Mouse (Mus musculus): ENCODE measurements around the gene Dvl2. TPM values are rescaled to one million over a fixed set of nuclear protein-coding genes. Genes with fewer than 3 reads are reported as not detected.

Dvl2 gene
- polyA plus RNA-seq, 1 experiment, result 0.48 TPM

DNA sequence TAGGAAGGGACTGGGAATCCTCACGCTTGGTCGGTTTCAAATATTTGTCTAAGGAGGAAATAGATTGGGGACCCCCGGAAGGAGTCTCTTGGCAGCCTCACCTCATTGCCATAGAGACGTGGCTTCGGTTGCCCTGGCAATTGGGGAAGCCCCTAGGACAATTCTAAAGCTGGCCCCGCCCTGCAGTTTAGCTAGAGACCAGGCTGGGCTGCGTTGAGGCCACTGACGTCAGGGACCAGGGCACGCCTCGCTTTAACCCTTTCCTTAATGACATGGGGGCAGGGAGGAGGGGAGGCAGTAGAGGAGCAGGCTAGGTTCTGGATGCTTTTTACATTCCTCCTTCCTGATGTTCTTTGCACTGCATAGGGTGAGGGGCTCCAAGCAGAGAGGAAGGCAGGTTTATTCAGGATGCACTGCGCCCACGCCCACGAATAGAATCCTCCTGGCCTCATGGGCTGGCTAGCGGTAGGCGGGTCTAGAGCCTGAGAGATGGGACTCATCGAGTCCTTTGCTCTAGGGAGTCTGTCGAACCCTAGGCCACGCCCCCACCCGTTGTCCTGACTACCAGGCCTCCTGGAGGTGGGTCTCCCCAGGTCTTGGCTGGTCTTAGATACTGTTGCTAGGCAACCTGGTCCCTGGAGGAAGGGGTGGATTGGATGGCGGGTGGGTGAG lies 28.9 kb downstream of the Dvl2 start:
- no peak overlapping the region for H3K4me3 ChIP-seq (replicated peaks)
- TF ChIP-seq TAL1 (IDR thresholded peaks at IDR 0.05; ENCODE audit: low read length) (no peak), GATA1 (IDR thresholded peaks at IDR 0.05; ENCODE audit: low read length) (no peak)
- H3K4me1 ChIP-seq (ENCODE audit: control insufficient read depth), result peaks cover 15% of the 10 kb centered on the region
- no peaks in the 10 kb centered on the region; the same call in 1 of the 2 replicates for H3K36me3 ChIP-seq (ENCODE audit: control insufficient read depth)
- H3K9me3 ChIP-seq (ENCODE audit: control insufficient read depth, low read length), result no peaks in the 10 kb centered on the region
- H3K27me3 ChIP-seq (ENCODE audit: control insufficient read depth), result peaks cover 48% of the 10 kb centered on the region

GRCm38 (mm10) chr11:70029829-70030550 lies 29.6 kb downstream of the Dvl2 start:
- TF ChIP-seq GATA1 (IDR thresholded peaks at IDR 0.05; ENCODE audit: low read length) (no peak), TAL1 (IDR thresholded peaks at IDR 0.05; ENCODE audit: low read length) (no peak)
- no peak overlapping the region for H3K4me3 ChIP-seq (replicated peaks)

GRCm38 (mm10) chr11:70030651-70031320 lies 30.4 kb downstream of the Dvl2 start:
- H3K36me3 ChIP-seq (ENCODE audit: control insufficient read depth), result no peaks in the 10 kb centered on the region; the same call in 1 of the 2 replicates
- no peak overlapping the region for H3K4me3 ChIP-seq (replicated peaks)
- H3K9me3 ChIP-seq (ENCODE audit: control insufficient read depth, low read length), result no peaks in the 10 kb centered on the region

More at GRCm38 (mm10) chr11:70029829-70030550, 29.6 kb downstream of the Dvl2 start:
- Histone ChIP-seq H3K4me1 (ENCODE audit: control insufficient read depth) (peaks cover 15% of the 10 kb centered on the region), H3K36me3 (ENCODE audit: control insufficient read depth) (no peaks in the 10 kb centered on the region; the same call in 1 of the 2 replicates), H3K9me3 (ENCODE audit: control insufficient read depth, low read length) (no peaks in the 10 kb centered on the region), H3K27me3 (ENCODE audit: control insufficient read depth) (peaks cover 41% of the 10 kb centered on the region)

DNA sequence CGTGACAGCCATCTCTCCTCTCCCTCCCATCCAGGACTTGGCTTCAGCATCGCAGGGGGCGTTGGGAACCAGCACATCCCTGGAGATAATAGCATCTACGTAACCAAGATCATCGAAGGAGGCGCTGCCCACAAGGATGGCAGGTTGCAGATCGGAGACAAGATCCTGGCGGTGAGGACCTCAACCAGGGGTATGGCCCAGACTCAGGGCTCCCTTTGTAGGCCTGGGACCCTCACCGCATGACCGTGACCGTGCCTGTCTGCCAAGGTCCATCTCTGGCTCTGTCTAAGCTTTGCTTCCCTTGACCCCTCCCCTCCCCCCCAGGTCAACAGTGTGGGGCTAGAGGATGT lies 30.9 kb downstream of the Dvl2 start:
- Histone ChIP-seq H3K4me3 (replicated peaks) (no peak overlapping the region), H3K9me3 (ENCODE audit: control insufficient read depth, low read length) (no peaks in the 10 kb centered on the region)
- TF ChIP-seq GATA1 (IDR thresholded peaks at IDR 0.05; ENCODE audit: low read length), result no peak
- TF ChIP-seq TAL1 (IDR thresholded peaks at IDR 0.05; ENCODE audit: low read length), result no peak

More at GRCm38 (mm10) chr11:70030651-70031320, 30.4 kb downstream of the Dvl2 start:
- peaks cover 33% of the 10 kb centered on the region for H3K27me3 ChIP-seq (ENCODE audit: control insufficient read depth)
- TF ChIP-seq GATA1 (IDR thresholded peaks at IDR 0.05; ENCODE audit: low read length) (no peak), TAL1 (IDR thresholded peaks at IDR 0.05; ENCODE audit: low read length) (no peak)
- peaks cover 15% of the 10 kb centered on the region for H3K4me1 ChIP-seq (ENCODE audit: control insufficient read depth)

GRCm38 (mm10) chr11:70038174-70038573 lies 37.8 kb downstream of the Dvl2 start:
- Histone ChIP-seq H3K27me3 (ENCODE audit: control insufficient read depth) (no peaks in the 10 kb centered on the region), H3K36me3 (ENCODE audit: control insufficient read depth) (no peaks in the 10 kb centered on the region), H3K9me3 (ENCODE audit: control insufficient read depth, low read length) (no peaks in the 10 kb centered on the region), H3K4me1 (ENCODE audit: control insufficient read depth) (peaks cover 4% of the 10 kb centered on the region), H3K4me3 (replicated peaks) (no peak overlapping the region)
- no peak for TF ChIP-seq TAL1 (IDR thresholded peaks at IDR 0.05; ENCODE audit: low read length)
- no peak for TF ChIP-seq GATA1 (IDR thresholded peaks at IDR 0.05; ENCODE audit: low read length)

More for the DNA sequence above, 30.9 kb downstream of the Dvl2 start:
- Histone ChIP-seq H3K36me3 (ENCODE audit: control insufficient read depth) (no peaks in the 10 kb centered on the region; the same call in 1 of the 2 replicates), H3K27me3 (ENCODE audit: control insufficient read depth) (peaks cover 28% of the 10 kb centered on the region), H3K4me1 (ENCODE audit: control insufficient read depth) (peaks cover 15% of the 10 kb centered on the region)

DNA sequence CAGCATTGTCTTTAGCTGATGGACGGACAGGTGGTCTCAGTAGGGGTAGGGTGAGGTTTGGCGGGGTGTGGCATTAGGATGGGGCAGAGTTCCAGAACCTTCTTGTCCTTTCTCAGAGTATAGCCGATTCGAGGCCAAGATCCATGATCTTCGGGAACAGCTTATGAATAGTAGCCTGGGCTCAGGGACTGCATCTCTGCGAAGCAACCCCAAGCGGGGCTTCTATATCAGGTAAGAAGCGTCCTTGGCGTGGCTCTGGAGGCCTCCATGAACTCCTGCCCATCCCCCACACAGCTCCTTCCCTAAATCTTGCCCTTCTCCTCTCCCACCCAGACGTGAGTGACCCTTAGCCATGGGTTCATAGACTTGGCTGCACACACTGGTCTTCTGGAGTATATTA lies 39.2 kb downstream of the Dvl2 start:
- TF ChIP-seq GATA1 (IDR thresholded peaks at IDR 0.05; ENCODE audit: low read length), result no peak
- TF ChIP-seq TAL1 (IDR thresholded peaks at IDR 0.05; ENCODE audit: low read length), result no peak
- peaks cover 4% of the 10 kb centered on the region for H3K4me1 ChIP-seq (ENCODE audit: control insufficient read depth)
- H3K9me3 ChIP-seq (ENCODE audit: control insufficient read depth, low read length), result no peaks in the 10 kb centered on the region
- no peaks in the 10 kb centered on the region for H3K27me3 ChIP-seq (ENCODE audit: control insufficient read depth)
- no peak overlapping the region for H3K4me3 ChIP-seq (replicated peaks)
- H3K36me3 ChIP-seq (ENCODE audit: control insufficient read depth), result no peaks in the 10 kb centered on the region

- no peak overlapping the region for H3K4me3 ChIP-seq (replicated peaks)
- no peaks in the 10 kb centered on the region for H3K9me3 ChIP-seq (ENCODE audit: control insufficient read depth, low read length)
- no peak for TF ChIP-seq GATA1 (IDR thresholded peaks at IDR 0.05; ENCODE audit: low read length)
- no peak for TF ChIP-seq TAL1 (IDR thresholded peaks at IDR 0.05; ENCODE audit: low read length)
- no peaks in the 10 kb centered on the region for H3K36me3 ChIP-seq (ENCODE audit: control insufficient read depth)
- no peaks in the 10 kb centered on the region for H3K27me3 ChIP-seq (ENCODE audit: control insufficient read depth)
- peaks cover 4% of the 10 kb centered on the region for H3K4me1 ChIP-seq (ENCODE audit: control insufficient read depth)
Observed at GRCm38 (mm10) chr11:70040184-70040583, 39.8 kb downstream of the Dvl2 start.

GRCm38 (mm10) chr11:70042309-70043085 lies 42.1 kb downstream of the Dvl2 start:
- H3K36me3 ChIP-seq (ENCODE audit: control insufficient read depth), result no peaks in the 10 kb centered on the region
- H3K4me1 ChIP-seq (ENCODE audit: control insufficient read depth), result peaks cover 4% of the 10 kb centered on the region
- TF ChIP-seq GATA1 (IDR thresholded peaks at IDR 0.05; ENCODE audit: low read length) (no peak), TAL1 (IDR thresholded peaks at IDR 0.05; ENCODE audit: low read length) (no peak)
- H3K27me3 ChIP-seq (ENCODE audit: control insufficient read depth), result no peaks in the 10 kb centered on the region
- H3K9me3 ChIP-seq (ENCODE audit: control insufficient read depth, low read length), result no peaks in the 10 kb centered on the region
- H3K4me3 ChIP-seq (replicated peaks), result no peak overlapping the region
